Mouse (Mus musculus): ENCODE measurements around the gene Eif4h.
A peak's percentile ranks its signal among the peaks of the same experiment; 100 is the strongest.
"Not testable (repeated sequence)": the region's sequence is repeated elsewhere in the genome, so short reads cannot be mapped to it uniquely, and the experiment has no call there.

Gene Eif4h

DNA sequence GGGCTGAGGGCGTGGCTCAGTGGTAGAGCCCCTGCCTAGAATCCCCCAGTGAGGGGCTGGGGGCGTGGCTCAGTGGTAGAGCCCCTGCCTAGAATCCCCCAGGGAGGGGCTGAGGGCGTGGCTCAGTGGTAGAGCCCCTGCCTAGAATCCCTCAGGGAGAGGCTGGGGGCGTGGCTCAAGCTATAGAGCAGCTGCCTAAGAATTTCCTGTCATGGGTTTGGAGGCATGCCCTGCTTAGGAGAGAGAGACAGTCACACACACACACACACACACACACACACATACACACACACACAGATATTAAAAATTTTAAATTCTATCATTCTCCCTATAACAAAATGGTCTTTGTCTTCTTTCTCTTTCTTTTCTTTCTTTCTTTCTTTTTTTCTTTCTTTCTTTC is 9.7 kb upstream of the Eif4h start:
- DNase-seq (ENCODE audit: low spot score in 2 of 2), result not testable (repeated sequence)

DNA sequence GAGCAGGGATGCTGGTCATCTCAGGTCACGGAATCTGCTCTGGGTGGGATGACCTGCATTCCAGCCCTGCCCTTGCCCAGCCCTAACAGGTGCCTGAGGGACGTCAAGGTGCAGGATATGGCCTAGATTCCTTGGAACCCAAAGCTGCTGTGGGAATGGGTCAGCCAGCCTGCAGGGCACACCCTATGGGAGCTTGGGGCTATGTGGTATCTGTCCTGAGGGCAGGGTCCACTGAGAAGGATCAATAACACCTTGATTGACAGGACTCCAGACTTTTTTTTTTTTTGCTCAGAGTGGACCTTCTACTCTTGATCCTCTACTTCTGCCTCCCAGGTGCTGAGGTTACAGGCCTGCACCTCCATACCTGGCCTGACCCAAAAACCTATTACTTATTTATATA is 8.1 kb upstream of the Eif4h start:
- DNase-seq (ENCODE audit: low spot score in 2 of 2), result no peak

DNA sequence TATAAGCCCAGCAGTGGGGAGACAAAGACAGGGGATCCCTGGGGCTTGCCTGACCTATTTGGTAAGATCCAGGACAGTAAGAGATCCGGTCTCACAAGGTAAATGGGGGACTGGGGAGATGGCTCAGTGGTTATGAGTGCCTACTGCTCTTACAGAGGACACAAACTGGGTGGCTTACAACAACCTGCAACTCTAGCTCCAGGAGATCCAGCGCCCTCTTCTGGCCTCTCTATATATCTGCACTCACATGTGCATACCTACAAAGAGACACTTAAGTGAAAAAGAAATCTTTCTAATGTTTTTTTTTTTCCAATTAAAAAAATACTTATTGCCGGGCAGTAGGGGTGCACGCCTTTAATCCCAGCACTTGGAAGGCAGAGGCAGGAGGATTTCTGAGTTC is 7.2 kb upstream of the Eif4h start:
- DNase-seq (ENCODE audit: low spot score in 2 of 2), result no peak

DNA sequence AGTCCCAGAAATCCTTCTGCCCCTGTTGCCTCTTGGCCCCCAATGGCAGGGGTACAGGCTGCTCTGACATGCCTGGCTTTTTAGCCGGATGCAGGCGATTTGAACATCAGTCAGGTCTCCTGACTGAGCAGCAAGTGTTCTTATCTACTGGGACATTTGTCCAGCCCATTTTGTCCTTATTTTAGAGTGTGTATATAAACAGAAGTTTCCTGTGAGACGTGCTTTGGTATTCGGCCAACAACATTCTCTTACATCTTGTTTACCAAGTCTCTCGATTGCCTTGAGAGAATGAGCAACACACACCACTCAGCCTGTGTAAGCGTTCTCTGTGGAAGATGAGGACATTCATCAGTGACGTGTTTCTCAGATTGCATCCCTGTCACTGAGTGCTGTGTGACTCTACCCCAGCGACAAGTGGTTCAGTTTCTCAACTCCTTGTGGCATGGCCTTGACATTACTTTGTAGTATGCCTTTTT is 5.4 kb upstream of the Eif4h start:
- no peak for DNase-seq (ENCODE audit: low spot score in 2 of 2)

DNA sequence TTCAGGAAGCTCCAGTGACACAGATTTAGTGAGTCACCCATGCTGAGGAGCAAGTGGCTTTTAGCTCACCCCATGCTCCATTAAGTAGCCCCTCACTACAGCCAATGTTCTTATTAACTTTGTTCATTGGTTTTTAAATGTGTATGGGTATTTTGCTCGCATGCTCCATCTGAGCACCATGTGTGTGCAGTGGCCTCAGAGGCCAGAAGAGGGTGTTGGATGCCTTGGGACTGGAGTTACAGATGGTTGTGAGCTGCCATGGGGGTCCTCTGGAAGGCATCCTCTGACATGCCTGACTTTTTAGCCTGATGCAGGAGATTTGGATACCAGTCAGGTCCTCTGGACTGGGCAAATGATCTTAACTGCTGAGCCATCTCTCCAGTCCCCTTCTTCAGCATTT is 4.8 kb upstream of the Eif4h start:
- DNase-seq (ENCODE audit: low spot score in 2 of 2), result no peak

DNA sequence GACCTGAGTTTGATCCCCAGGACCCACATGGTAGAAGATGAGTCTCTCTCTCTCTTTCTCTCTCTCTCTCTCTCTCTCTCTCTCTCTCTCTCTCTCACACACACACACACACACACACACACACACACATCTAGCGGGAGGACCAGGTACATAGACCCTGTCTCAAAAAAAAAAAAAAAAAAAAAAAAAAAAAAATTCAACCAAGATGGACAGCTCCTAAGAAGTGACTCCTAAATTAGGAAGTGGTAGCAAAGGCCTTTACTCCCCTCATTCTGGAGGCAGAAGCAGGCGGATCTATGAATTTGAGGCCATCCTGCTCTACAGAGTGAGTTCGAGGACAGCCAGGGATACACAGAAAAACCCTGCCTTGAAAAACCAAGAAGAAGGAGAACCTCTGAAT is 1.1 kb upstream of the Eif4h start:
- no peak for DNase-seq (ENCODE audit: low spot score in 2 of 2)

DNA sequence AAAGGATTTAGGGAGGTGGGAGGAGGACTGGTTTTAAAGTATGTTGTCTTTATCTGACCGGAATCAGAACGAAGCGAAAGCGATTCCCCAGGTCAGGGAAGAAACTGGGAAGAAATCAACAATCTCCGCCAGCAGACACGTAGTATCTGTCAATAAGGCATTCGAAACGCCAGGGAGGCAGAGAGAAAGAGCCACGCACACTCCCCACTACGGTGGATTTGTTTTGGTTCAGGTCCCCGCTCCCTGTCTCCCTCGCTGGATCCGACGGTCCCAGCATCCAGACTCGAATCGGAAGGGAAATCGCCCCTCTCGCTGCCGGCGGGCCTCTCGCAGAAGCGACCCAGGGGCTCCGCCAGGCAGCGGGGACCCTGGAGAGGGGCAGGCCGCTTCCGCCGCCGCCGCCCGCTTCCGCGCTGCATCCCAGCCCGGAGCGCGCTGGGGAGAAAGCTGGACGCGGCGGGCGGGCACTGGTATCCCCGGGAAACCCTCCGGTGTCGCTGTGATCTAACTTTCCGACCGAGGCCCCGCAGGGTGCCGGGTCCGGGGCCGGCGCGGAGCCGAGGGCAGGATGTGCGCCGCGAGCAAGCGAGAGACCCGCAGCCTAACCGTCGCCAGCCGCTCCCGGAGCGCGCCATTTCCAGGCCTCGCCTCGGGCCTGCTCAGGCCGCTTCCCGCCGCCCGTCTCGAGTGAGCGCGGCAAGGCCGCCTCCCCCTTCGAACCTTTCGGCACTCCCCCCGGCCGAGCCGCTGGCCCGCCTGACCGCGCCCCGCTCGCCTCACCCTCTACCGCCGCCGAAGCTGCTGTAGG is 625 bp downstream of the Eif4h start:
- DNase-seq (ENCODE audit: low spot score in 2 of 2), result no peak

DNA sequence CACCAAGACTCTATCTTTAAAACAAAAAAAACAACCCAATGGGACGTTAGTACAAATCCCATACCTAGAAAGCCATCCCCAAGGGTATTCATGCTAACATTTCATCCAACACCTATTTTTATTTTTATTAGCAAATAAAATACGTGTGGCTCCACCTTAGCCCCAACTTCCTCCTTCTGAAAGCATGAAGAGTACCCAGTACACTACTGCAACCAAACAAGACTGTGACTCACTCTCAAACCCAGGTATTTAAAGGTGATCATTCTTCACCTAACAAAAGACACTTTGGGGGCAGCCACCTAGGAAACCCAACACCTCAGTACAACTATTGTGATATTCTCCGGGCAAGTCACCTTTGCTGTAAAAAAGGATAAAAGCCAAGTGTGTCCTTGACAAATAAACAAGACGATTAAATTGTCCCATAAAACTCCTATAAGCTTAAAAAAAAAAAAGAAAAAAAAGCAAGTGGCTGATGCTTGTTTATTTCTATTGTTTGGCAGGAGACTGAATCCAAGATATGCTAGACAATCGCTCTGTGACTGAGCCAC is 1.4 kb downstream of the Eif4h start:
- DNase-seq (ENCODE audit: low spot score in 2 of 2), result no peak

DNA sequence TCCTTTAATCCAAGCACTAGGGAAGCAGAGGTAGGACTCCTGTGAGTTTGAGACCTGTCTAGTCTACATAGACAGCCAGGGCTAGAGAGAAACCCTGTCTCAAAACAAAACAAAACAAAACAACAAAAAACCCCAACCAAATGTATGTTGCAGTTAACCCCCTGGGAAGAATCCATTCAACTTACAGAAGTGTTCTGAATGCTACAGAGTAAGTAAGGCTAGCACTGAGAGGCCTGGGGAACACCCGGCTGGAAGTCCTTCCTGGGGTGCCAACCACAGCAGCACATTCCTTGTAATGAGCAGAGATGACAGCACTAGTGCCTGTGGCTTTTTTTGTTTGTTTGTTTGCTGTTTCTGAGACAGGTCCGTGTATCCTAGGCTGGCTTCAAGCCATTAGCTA is 6.4 kb downstream of the Eif4h start:
- no peak for DNase-seq (ENCODE audit: low spot score in 2 of 2)

DNA sequence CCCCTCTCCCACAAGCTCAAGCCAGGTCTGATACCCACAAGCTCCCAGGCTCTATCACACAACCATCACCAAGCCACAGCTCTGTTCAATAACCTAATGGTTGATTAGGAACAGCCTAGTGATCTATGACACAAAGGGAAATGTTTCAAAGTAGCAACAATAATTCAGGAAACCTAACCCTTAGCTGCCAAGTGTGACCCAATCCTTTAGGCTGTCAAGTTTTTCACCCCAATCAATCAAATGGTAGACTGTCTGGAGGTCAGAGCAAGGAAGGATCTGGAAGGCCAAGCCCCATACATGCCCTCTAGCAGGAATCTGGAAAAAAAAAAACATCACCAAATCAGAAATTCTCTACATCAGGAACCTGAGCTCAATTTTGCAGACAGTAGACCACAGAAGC is 8.5 kb downstream of the Eif4h start:
- no peak for DNase-seq (ENCODE audit: low spot score in 2 of 2)

DNA sequence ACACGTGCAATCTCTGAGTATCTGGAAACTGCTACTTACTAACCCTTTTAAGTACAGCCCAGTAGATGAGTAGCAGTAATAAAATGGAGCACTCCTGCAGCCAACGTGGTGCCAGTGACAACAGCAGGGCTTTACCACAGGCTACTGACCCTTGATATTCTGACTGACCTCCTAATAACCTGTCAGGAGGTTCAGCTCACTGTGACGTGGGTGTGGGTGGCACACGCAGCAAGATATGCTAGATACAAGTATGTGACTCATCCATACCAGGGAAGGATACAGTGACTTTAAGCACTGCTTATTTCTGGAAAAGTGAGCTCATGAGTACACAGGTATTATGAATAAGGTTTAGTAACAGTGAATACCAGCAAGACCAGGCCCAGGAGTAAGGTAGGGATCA is 9.8 kb downstream of the Eif4h start:
- no peak for DNase-seq (ENCODE audit: low spot score in 2 of 2)

DNA sequence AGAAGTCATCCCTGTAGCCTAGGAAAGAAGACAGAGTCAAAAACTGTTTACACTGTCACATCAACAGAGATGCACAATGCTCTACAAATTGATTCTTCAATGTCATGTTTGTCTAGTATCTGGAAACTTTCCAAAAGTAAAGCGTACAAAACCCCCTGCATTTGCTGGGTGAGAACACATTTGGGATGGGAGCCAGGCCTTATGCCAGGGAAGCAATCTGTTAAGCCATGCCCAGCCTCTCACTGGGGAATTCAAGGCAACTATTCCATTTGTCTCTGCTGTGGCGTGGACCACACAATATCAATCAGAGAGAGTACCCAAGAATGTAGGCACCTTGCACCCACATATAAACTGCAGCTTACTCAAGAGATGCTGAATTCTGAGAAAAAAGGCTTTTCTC is 17.2 kb downstream of the Eif4h start:
- DNase-seq (ENCODE audit: low spot score in 2 of 2), result no peak

DNA sequence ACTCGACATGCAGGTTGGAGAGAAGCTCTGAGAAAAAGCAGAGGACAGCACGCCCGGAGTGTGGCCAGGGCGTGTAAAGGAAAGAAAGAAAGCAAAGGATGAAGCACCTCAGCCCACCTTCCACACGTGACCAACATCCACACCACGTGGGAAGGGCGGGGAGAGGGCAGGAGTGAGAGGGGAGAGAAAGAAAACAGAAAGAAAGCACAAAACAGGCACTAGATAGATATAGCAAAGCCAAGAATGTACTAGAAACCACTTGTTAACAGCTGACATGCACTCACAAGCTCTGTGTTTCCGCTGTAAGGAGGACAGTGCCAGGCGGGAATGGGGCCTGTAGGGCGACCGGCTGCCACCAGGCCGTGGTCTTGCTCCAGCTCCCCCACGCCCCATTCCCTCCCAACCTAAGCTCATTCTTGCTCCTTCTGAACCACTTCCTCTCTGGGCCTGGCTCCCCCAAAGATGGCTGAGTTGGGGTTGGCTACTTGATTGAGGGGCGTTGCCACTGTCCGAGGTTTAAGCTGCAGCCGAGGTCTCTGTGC is 18.1 kb downstream of the Eif4h start:
- no peak for DNase-seq (ENCODE audit: low spot score in 2 of 2)

DNA sequence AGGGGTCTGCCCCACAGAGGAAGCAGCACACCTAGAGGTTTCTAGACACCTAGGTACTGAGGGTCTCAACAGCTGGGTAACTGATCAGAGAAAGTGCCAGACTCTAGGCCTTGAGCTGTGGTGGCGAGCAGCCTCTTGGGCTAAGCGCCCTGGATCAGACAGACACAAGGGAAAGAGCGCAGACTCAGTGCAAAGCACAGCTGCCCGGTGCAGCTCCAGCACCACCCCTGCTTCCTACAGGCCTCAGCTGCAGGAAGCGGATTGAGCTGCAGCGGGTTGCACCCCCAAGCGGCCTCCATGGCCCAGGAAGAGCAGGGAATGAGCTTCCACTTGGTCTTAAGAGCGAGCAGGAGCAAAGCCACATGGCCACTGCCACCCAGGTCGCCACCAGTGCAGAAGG is 18.8 kb downstream of the Eif4h start:
- DNase-seq (ENCODE audit: low spot score in 2 of 2), result no peak

DNA sequence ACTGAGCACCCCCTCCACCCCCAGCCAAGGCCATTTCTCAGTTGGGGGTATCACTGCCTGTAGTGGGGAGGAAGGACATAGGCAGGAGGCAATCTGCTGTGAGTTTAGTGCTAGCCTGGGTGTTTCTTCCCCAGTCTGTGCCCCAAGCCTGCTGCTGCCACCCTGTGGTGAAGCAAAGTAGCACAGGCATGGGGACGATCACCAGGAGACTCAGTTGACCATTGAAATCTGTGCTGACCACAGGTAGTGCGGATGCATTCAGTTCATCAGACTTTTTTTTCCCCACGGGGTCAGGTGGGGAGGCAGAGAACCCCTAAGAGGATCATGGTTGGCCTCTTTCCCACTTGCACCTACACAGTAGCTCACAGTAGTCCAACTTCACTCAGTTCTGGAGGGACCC is 22.2 kb downstream of the Eif4h start:
- DNase-seq (ENCODE audit: low spot score in 2 of 2), result peak in 1 of 2 experiments; percentile 76

DNA sequence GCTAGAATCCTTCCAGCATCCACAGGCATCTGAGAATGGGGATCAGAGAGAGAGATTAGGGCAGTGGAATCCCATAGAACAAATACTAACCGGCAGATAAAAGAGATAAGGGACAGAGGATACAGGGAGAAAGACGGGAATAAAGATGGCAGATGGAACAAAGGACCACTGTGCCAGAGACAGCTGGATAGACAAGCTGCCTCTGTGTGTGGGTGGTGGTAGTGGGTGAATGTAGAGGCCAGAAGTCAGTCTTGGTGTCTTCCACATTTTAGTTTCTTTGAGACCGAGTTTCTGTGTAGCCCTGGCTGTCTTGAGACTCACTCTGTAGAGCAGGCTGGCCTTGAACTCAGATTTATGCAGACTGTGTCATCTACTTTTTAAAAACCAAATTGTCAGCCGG is 23.5 kb downstream of the Eif4h start:
- no peak for DNase-seq (ENCODE audit: low spot score in 2 of 2)

DNA sequence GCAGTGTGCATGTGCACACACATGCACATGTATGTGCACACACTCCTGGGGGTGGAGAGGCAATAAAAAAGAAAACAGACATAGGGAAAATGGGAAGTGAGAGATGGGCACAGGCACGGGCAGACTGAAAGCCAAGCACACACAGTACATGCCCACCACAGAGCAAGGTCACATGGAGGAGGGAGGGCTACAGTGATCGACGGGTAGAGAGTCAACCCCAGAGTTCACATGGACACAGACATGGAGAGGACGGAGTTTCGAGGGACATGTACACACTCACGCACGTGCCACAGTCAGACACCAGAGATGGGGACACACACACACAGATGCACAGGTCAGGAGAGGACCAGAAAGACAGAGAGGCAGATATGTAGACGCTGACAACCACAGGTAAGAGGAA is 23.9 kb downstream of the Eif4h start:
- DNase-seq (ENCODE audit: low spot score in 2 of 2), result no peak

DNA sequence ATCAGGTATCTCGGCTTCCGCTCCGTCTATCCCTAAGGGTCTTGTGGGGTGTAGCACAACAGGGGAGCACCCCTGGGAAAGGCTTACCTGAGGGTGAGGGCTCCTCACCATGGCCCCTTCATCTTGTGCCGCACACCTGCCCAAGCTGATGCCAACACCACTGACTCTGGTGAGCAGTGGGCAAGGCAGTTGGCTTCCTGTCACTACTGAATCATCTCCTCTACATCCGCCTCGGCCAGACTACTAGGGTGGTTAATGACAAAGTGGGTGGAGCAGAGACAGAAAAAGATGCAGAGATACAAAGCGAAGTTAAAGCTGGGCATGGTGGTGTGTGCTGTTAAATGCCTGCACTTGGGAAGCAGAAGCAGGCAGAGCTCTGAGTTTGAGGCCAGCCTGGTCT is 24.5 kb downstream of the Eif4h start, which contains the start of gene Lat2:
TSS of gene Lat2 (minus strand) at position 224 of the 400 bp plus-strand sequence.
- no peak for DNase-seq (ENCODE audit: low spot score in 2 of 2)

DNA sequence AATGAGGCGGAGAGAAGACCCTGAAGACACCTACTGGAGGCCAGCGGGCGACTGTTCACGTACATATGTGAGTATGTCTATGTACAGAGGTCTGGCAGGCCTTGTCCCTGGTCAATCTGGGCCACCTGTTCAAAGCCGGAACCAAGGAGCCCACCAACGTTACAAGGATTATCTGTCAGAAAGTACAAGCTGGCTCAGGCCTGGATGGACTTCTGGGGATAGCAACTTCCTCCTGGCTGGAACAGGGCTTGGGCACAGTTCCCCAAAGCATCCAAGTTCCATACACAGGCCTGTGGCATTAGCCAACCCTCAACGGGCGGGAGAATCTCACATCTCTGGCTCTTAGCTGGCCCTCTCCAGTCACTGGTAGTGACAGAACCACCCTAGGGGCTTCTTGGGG is 25.0 kb downstream of the Eif4h start:
- DNase-seq (ENCODE audit: low spot score in 2 of 2), result no peak

DNA sequence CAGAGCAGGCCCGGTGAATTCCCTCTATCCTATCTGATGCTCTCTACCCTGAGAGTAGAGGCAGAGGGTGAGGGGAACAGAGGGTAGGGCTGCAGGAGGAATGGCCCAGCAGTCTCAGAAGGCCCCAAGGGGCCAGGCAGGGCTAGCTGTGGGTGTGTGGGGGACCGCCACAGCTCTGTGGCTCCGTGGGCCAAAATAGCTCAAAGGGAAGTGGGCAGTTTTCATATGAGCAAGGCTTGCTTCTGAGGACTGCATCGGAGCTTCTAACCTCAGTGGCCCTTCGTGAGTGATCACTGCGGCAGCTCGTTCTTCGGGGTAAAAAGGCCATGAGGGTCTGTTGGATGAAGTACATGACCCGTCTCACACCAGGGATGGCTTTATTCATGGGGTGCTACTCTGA is 25.6 kb downstream of the Eif4h start:
- DNase-seq (ENCODE audit: low spot score in 2 of 2), result no peak

DNA sequence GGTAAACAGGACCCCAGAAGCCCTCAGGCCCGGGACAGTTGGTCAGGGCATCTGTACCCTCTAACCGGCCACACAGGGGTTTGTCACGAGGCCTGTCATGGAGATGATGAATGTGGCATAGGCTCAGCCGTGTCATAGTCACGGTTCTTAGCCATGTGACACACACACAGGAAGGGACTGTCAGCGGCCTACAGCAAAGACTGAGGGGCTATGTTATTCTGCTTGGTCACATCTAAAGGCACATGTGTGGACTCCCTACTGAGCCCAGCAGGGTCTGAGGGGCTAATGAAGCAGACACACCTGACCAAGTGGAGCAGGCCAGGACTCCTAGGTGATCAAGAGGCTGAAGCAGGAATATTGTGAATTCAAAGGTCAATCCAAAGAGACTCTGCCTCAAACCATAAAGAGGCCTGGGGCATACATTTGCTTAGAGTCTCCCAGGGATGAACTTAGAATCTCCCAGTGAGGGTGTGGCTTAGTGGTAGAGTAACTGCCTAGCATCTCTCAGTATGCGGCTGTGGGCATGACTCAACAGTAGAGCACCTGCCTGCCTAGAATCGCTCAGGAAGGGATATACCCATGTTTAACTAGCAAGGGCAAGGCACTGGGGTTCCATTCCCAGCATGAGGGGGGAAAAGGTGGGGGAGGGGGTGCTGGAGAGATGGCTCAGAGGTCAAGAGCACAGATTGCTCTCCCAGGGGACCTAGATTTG is 27.3 kb downstream of the Eif4h start:
- DNase-seq (ENCODE audit: low spot score in 2 of 2), result no peak

DNA sequence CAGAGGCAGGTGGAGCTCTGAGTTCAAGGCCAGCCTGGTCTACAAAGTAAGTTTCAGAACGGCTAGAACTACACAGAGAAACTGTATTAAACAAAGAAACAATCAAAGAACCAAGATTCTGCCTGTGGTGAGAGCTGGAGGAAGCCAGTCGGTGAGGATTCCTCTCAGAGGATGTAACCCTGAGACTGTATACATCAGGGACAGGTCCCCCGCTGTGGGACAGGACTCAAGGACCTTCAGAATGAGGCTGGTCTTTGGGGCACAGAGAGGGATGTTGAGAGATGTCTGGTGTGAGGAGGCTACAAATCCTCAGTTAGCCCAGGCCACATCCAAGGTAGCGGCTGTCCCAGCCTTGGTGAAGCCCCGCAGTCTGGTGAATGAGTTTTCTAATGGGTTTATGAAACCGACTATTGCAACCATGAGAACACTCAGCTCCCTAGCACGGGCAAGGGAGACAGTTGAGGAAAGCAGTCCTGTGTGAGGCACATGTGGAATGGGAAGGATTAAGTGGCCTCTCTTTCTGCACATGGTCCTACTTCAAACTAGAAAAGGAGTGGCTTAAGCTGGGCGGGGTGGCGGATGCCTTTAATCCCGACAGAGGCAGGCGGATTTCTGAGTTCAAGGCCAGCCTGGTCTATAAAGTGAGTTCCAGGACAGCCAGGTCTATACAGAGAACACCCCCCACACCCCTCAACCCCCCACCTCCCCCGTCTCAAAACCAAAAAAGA is 29.2 kb downstream of the Eif4h start:
- DNase-seq (ENCODE audit: low spot score in 2 of 2), result no peak
